Mouse (Mus musculus): ENCODE data around the gene Nr4a1. TPM values are rescaled to one million over a fixed set of nuclear protein-coding genes. Genes with fewer than 3 reads are reported as not detected.

The Nr4a1 gene
- 2.6 and 2.7 TPM in 2 replicates for polyA plus RNA-seq (2014; fragmentation: Nextera tagmentation; extraction: Ambion mirVana)

DNA sequence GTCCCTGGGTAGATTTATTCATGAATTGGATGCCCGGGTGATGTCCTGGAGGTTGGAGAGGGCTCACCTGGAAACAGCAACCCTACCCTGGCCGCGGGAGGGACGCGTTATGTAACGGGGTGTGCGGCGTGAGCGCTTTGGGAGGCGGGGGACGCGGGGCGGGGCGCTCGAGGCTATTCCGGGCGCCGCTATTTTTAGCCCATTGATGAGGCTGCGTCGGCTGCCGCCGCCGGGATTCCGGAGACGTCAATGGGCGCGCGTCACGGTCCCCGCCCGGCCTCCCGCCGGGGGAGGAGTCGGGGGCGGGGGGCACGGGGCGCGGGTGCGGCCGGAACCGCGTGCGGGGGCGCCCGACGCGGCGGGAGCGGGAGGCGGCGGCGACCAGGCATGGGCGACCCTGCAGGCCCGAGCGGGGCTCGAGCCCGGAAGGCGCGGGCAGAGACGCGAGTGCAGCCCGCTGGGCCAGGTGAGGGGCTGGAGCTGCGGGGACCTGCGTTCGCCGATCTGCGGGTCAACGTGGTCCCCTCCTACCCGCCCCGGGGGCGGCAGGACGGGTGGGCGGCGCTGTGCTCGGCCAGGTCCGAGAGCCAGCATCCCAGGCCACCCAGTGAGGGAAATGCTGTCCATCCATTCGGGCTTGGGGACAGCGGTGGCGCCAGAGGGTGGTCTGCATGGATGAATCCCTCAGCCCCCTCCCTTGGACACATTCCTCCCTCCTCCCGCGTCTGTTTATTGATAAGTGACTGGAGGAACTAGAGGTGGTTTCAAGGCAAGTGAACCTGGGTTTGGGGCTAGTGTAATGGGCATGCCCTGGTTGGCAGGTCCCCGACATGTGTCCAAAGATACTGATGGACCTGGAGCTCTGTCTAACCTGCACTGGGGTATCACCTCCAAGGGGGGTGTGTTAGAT lies at the start of gene Nr4a1:
TSS of gene Nr4a1 (plus strand) at position 384 of the 910 bp plus-strand sequence.
- DNase-seq (ENCODE audit: low spot score) (peak; percentile 80), ATAC-seq (replicated peaks; ENCODE audit: low FRiP score) (peak; percentile 71)
- no peaks in the 10 kb centered on the region for H3K27me3 ChIP-seq (ENCODE audit: control insufficient read depth, insufficient read depth, low read length)
- no peak within 1 kb of the TSS for H3K27ac ChIP-seq (ENCODE audit: low read depth, low read length)
- no peaks in the 10 kb centered on the region for H3K36me3 ChIP-seq (ENCODE audit: control insufficient read depth, insufficient read depth, low read length)
- H3K4me1 ChIP-seq (replicated peaks; ENCODE audit: control insufficient read depth, insufficient read depth, low read length), result peaks cover 3% of the 10 kb centered on the region; the same call in 1 of the 2 replicates
- peak within 1 kb of the TSS; percentile 98 for H3K4me2 ChIP-seq (ENCODE audit: low read depth, low read length, severe bottlenecking)
- H3K9ac ChIP-seq (ENCODE audit: low read length), result peak within 1 kb of the TSS; percentile 74
- H3K9me3 ChIP-seq (ENCODE audit: control insufficient read depth, low read length), result no peaks in the 10 kb centered on the region
- H3K4me3 ChIP-seq (ENCODE audit: low read depth, low read length), result peak within 1 kb of the TSS; percentile 62
- WGBS, result 2% methylated on average over 82 of the region's 82 CpGs

GRCm38 (mm10) chr15:101204781-101205180 lies 49.3 kb upstream of the Nr4a1 start:
- Histone ChIP-seq H3K4me1 (replicated peaks; ENCODE audit: control insufficient read depth, insufficient read depth, low read length) (no peaks in the 10 kb centered on the region), H3K36me3 (ENCODE audit: control insufficient read depth, insufficient read depth, low read length) (peaks cover 14% of the 10 kb centered on the region; the same call in 1 of the 2 replicates), H3K27ac (ENCODE audit: low read depth, low read length) (no peak overlapping the region), H3K27me3 (ENCODE audit: control insufficient read depth, insufficient read depth, low read length) (no peaks in the 10 kb centered on the region), H3K9me3 (ENCODE audit: control insufficient read depth, low read length) (no peaks in the 10 kb centered on the region), H3K4me2 (ENCODE audit: low read depth, low read length, severe bottlenecking) (no peak overlapping the region), H3K9ac (ENCODE audit: low read length) (no peak overlapping the region), H3K4me3 (ENCODE audit: low read depth, low read length) (no peak overlapping the region)
- ATAC-seq (replicated peaks; ENCODE audit: low FRiP score) (no peak), DNase-seq (ENCODE audit: low spot score) (no peak)
- 82% methylated on average over 7 of the region's 7 CpGs for WGBS

GRCm38 (mm10) chr15:101210228-101210627 lies 43.8 kb upstream of the Nr4a1 start:
- Histone ChIP-seq H3K9ac (ENCODE audit: low read length) (no peak overlapping the region), H3K27ac (ENCODE audit: low read depth, low read length) (no peak overlapping the region), H3K9me3 (ENCODE audit: control insufficient read depth, low read length) (no peaks in the 10 kb centered on the region), H3K4me2 (ENCODE audit: low read depth, low read length, severe bottlenecking) (no peak overlapping the region), H3K36me3 (ENCODE audit: control insufficient read depth, insufficient read depth, low read length) (peaks cover 3% of the 10 kb centered on the region; the same call in 1 of the 2 replicates), H3K27me3 (ENCODE audit: control insufficient read depth, insufficient read depth, low read length) (no peaks in the 10 kb centered on the region), H3K4me1 (replicated peaks; ENCODE audit: control insufficient read depth, insufficient read depth, low read length) (no peaks in the 10 kb centered on the region), H3K4me3 (ENCODE audit: low read depth, low read length) (no peak overlapping the region)
- WGBS, result 58% methylated on average over 6 of the region's 6 CpGs
- ATAC-seq (replicated peaks; ENCODE audit: low FRiP score), result no peak
- DNase-seq (ENCODE audit: low spot score), result peak; percentile 74

DNA sequence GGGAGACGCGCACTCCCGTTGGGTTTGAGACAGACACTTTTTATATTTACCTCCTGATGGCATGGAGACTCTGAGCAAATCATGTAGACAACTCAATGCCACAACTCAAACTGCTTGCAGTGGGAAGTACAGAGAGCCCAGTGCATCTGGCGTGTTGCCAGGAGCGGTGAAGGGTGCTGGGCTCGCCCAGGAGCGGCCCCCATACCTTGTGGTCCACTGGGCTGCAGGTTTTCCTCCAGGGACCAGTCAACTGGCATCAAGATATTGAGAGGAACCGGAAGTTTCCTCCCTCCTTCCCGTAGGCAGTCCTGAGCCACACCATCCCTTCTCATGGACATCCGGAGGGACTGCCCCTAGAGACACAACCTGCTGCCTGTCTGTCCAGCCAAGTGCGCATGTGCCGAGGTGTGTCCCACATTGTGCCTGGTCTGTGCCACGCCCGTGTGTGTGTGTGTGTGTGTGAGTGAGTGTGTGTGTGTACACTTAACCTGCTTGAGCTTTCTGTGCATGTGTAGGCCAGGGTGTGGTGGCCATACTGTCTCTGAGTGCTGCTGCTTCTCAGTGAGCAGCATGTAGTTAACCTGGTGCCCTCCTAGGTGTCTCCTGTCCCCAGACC lies 43.0 kb upstream of the Nr4a1 start:
- H3K27ac ChIP-seq (ENCODE audit: low read depth, low read length), result no peak overlapping the region
- 92% methylated on average over 14 of the region's 14 CpGs for WGBS
- no peak for DNase-seq (ENCODE audit: low spot score)
- ATAC-seq (replicated peaks; ENCODE audit: low FRiP score), result no peak
- no peaks in the 10 kb centered on the region for H3K9me3 ChIP-seq (ENCODE audit: control insufficient read depth, low read length)
- H3K4me3 ChIP-seq (ENCODE audit: low read depth, low read length), result no peak overlapping the region
- H3K4me2 ChIP-seq (ENCODE audit: low read depth, low read length, severe bottlenecking), result no peak overlapping the region
- no peaks in the 10 kb centered on the region for H3K27me3 ChIP-seq (ENCODE audit: control insufficient read depth, insufficient read depth, low read length)
- no peaks in the 10 kb centered on the region for H3K4me1 ChIP-seq (replicated peaks; ENCODE audit: control insufficient read depth, insufficient read depth, low read length)
- no peak overlapping the region for H3K9ac ChIP-seq (ENCODE audit: low read length)
- peaks cover 3% of the 10 kb centered on the region; the same call in 1 of the 2 replicates for H3K36me3 ChIP-seq (ENCODE audit: control insufficient read depth, insufficient read depth, low read length)

DNA sequence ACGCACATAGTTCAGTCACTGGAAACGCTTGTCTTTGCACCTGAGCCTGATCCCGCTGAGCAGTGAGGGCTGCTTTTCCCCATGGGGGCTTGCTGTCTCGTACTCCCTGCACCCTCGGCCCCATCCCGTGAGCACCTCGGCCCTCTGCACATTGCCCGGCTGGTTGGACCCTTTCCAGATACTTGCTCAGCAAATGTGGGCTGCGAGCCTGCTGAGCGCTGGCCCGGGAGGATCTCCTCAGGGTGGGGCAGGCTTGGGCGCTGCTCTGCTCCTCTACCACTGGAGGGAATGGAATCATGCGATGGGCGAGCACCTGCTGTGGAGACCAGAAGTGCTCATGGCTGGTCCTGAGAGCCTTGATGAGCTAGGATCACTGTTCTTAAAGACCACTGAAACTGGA lies 41.6 kb upstream of the Nr4a1 start:
- no peak overlapping the region for H3K4me3 ChIP-seq (ENCODE audit: low read depth, low read length)
- H3K9ac ChIP-seq (ENCODE audit: low read length), result no peak overlapping the region
- no peak overlapping the region for H3K27ac ChIP-seq (ENCODE audit: low read depth, low read length)
- H3K27me3 ChIP-seq (ENCODE audit: control insufficient read depth, insufficient read depth, low read length), result no peaks in the 10 kb centered on the region
- DNase-seq (ENCODE audit: low spot score) (no peak), ATAC-seq (replicated peaks; ENCODE audit: low FRiP score) (no peak)
- no peak overlapping the region for H3K4me2 ChIP-seq (ENCODE audit: low read depth, low read length, severe bottlenecking)
- WGBS, result 93% methylated on average over 14 of the region's 14 CpGs
- peaks cover 3% of the 10 kb centered on the region; the same call in 1 of the 2 replicates for H3K36me3 ChIP-seq (ENCODE audit: control insufficient read depth, insufficient read depth, low read length)
- no peaks in the 10 kb centered on the region for H3K4me1 ChIP-seq (replicated peaks; ENCODE audit: control insufficient read depth, insufficient read depth, low read length)
- H3K9me3 ChIP-seq (ENCODE audit: control insufficient read depth, low read length), result no peaks in the 10 kb centered on the region

DNA sequence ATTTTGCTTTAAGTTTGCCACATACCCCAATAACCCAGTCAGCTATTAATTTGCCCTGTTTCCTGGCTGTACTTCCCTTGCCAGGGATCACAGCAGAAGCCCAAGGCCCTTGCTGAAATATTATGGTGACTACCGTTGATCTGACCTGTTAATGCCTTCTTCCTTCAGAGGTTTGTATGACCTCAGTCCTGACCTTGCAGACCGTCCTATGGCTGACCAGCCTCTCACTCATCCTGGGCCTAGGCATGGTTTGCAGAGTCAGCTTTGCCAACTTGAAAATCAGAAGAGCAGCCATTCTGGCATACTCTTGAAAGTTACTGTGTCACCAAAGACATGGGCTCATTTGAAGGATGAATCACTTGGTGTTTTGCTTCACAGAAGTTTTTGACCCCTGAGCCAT lies 38.9 kb upstream of the Nr4a1 start:
- Histone ChIP-seq H3K4me2 (ENCODE audit: low read depth, low read length, severe bottlenecking) (no peak overlapping the region), H3K4me1 (replicated peaks; ENCODE audit: control insufficient read depth, insufficient read depth, low read length) (no peaks in the 10 kb centered on the region), H3K36me3 (ENCODE audit: control insufficient read depth, insufficient read depth, low read length) (peaks cover 3% of the 10 kb centered on the region; the same call in 1 of the 2 replicates), H3K9me3 (ENCODE audit: control insufficient read depth, low read length) (no peaks in the 10 kb centered on the region), H3K27ac (ENCODE audit: low read depth, low read length) (no peak overlapping the region), H3K4me3 (ENCODE audit: low read depth, low read length) (no peak overlapping the region), H3K27me3 (ENCODE audit: control insufficient read depth, insufficient read depth, low read length) (no peaks in the 10 kb centered on the region), H3K9ac (ENCODE audit: low read length) (no peak overlapping the region)
- 78% methylated on average over 2 of the region's 2 CpGs for WGBS
- no peak for ATAC-seq (replicated peaks; ENCODE audit: low FRiP score)
- DNase-seq (ENCODE audit: low spot score), result no peak

GRCm38 (mm10) chr15:101216036-101216435 lies 38.0 kb upstream of the Nr4a1 start:
- DNase-seq (ENCODE audit: low spot score), result no peak
- 71% methylated on average over 4 of the region's 4 CpGs for WGBS

GRCm38 (mm10) chr15:101220905-101221297 lies 33.2 kb upstream of the Nr4a1 start:
- H3K9ac ChIP-seq (ENCODE audit: low read length), result peak overlapping the region; percentile 47; the same call in 1 of the 2 replicates
- peak overlapping the region; percentile 48 for H3K4me2 ChIP-seq (ENCODE audit: low read depth, low read length, severe bottlenecking)
- H3K4me1 ChIP-seq (replicated peaks; ENCODE audit: control insufficient read depth, insufficient read depth, low read length), result peaks cover 33% of the 10 kb centered on the region; the same call in 1 of the 2 replicates
- peaks cover 7% of the 10 kb centered on the region for H3K27me3 ChIP-seq (ENCODE audit: control insufficient read depth, insufficient read depth, low read length)
- no peaks in the 10 kb centered on the region for H3K36me3 ChIP-seq (ENCODE audit: control insufficient read depth, insufficient read depth, low read length)
- DNase-seq (ENCODE audit: low spot score) (peak; percentile 84), ATAC-seq (replicated peaks; ENCODE audit: low FRiP score) (peak; percentile 65)
- H3K9me3 ChIP-seq (ENCODE audit: control insufficient read depth, low read length), result no peaks in the 10 kb centered on the region
- WGBS, result 3% methylated on average over 8 of the region's 8 CpGs
- no peak overlapping the region for H3K4me3 ChIP-seq (ENCODE audit: low read depth, low read length)
- peak overlapping the region; percentile 87 for H3K27ac ChIP-seq (ENCODE audit: low read depth, low read length)

More at GRCm38 (mm10) chr15:101216036-101216435, 38.0 kb upstream of the Nr4a1 start:
- no peak overlapping the region for H3K27ac ChIP-seq (ENCODE audit: low read depth, low read length)
- no peak overlapping the region for H3K4me2 ChIP-seq (ENCODE audit: low read depth, low read length, severe bottlenecking)
- no peak for ATAC-seq (replicated peaks; ENCODE audit: low FRiP score)
- no peaks in the 10 kb centered on the region for H3K27me3 ChIP-seq (ENCODE audit: control insufficient read depth, insufficient read depth, low read length)
- H3K36me3 ChIP-seq (ENCODE audit: control insufficient read depth, insufficient read depth, low read length), result peaks cover 3% of the 10 kb centered on the region; the same call in 1 of the 2 replicates
- H3K9me3 ChIP-seq (ENCODE audit: control insufficient read depth, low read length), result no peaks in the 10 kb centered on the region
- no peak overlapping the region for H3K4me3 ChIP-seq (ENCODE audit: low read depth, low read length)
- H3K9ac ChIP-seq (ENCODE audit: low read length), result no peak overlapping the region
- H3K4me1 ChIP-seq (replicated peaks; ENCODE audit: control insufficient read depth, insufficient read depth, low read length), result no peaks in the 10 kb centered on the region; the same call in 1 of the 2 replicates

Data from forebrain, embryonic 11.5 days (tissue).